Mouse (Mus musculus): ENCODE measurements around the gene Efhd1. TPM values are rescaled to one million over a fixed set of nuclear protein-coding genes. Genes with fewer than 3 reads are reported as not detected.

Gene Efhd1
- 1 to 10 TPM; 3.7 to 7.4 TPM for total RNA-seq (2021)
- long read RNA-seq, experiment 1, partial matches to known transcripts = 0 of 4 reads
- long read RNA-seq, experiment 1, other reads (novel, unspliced or antisense) = 0 of 4 reads
- long read RNA-seq, experiment 2, partial matches to known transcripts = 0 of 2 reads
- long read RNA-seq, experiment 2, other reads (novel, unspliced or antisense) = 1 of 2 reads

- DNase-seq = peak; percentile 74
- H3K4me3 ChIP-seq = peak within 1 kb of the TSS; percentile 83
- TF ChIP-seq CTCF (IDR thresholded peaks at IDR 0.05) = no peak
- H3K27ac ChIP-seq = peak within 1 kb of the TSS; percentile 72
- intact Hi-C loops (cut with DNase I) = no loop called here
These were observed at the start of gene Efhd1 for GRCm38 (mm10) chr1:87264134-87265006. Efhd1 (plus strand) TSS chr1:87264363.

DNA sequence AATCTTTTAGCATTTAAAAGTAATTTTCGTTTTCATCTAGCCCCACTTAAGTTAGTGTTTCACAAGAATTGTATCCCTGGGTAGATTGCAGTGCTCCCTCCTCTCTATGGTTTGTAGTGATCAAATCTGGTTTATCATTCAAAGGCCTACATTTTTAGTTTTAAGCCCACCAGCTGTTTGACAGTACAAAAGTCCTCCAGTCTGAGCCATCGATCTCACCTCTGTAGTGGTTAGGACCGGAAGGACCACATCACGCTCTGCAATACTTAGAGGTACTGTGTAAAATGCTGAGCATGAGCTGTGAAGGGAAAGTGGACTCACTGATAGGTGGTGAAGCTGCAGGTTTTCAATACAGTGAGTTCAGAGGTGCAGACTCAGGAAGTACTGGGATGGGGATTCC lies 49.4 kb upstream of the Efhd1 start:
- no peak for DNase-seq
- Histone ChIP-seq H3K27ac (peak overlapping the region; percentile 97), H3K4me3 (peak overlapping the region; percentile 75)
- intact Hi-C loops (cut with DNase I) = no loop called here
- no peak for TF ChIP-seq CTCF (IDR thresholded peaks at IDR 0.05)

DNA sequence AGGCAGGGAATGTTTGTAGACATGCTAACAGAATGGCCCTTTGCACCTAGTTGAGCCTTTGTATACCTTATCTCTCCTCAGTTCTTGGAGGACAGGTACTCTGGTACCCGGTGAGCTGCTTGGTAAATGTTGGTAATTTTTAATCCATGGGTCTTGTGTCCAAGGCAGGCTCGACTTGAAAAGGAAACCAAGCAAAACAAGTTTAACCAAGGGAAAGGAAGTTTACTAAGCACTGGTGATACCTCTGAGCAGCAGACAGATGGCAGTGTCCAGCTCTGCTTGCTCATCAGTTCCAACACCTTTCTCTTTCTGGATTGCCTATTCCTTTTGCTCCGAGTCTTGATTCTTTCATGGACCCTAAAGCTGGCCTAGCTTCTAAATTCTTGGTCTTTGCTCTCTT lies 46.2 kb upstream of the Efhd1 start:
- Histone ChIP-seq H3K27ac (peak overlapping the region; percentile 33; the same call in 1 of the 2 replicates), H3K4me3 (no peak overlapping the region)
- intact Hi-C loops (cut with DNase I) = no loop called here
- TF ChIP-seq CTCF (IDR thresholded peaks at IDR 0.05) = peak; percentile 65
- no peak for DNase-seq

DNA sequence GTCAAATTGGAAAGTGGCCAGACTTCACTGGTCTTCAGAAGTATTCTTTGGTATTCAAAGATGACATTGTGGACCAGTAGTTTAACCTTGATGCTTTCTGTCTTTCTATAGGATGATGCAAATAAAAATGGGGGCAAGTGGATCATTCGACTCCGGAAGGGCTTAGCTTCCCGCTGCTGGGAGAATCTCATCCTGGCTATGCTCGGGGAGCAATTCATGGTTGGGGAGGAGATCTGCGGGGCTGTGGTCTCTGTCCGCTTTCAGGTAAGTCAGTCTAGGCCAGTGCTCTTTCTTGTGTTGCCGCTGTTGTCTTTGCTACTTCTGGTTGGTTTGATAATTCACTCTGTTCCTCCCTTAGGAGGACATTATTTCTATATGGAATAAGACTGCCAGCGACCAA lies 38.4 kb upstream of the Efhd1 start:
- no peak for DNase-seq
- Histone ChIP-seq H3K4me3 (no peak overlapping the region), H3K27ac (no peak overlapping the region)
- intact Hi-C loops (cut with DNase I) = no loop called here
- TF ChIP-seq CTCF (IDR thresholded peaks at IDR 0.05) = no peak

- intact Hi-C loops (cut with DNase I) = no loop called here
- H3K27ac ChIP-seq = peak overlapping the region; percentile 79
- no peak for DNase-seq
- no peak for TF ChIP-seq CTCF (IDR thresholded peaks at IDR 0.05)
- no peak overlapping the region for H3K4me3 ChIP-seq
These were observed 37.6 kb upstream of the Efhd1 start for GRCm38 (mm10) chr1:87226409-87227159.

- no peak overlapping the region for H3K4me3 ChIP-seq
- no peak for TF ChIP-seq CTCF (IDR thresholded peaks at IDR 0.05)
- peak overlapping the region; percentile 79 for H3K27ac ChIP-seq
- peak; percentile 85 for DNase-seq
- intact Hi-C loops (cut with DNase I) = no loop called here
These were observed 37.0 kb upstream of the Efhd1 start for GRCm38 (mm10) chr1:87227160-87227550.

- TF ChIP-seq CTCF (IDR thresholded peaks at IDR 0.05) = no peak
- no peak overlapping the region for H3K4me3 ChIP-seq
- no peak overlapping the region for H3K27ac ChIP-seq
These were observed 33.6 kb upstream of the Efhd1 start for GRCm38 (mm10) chr1:87230606-87231005.

DNA sequence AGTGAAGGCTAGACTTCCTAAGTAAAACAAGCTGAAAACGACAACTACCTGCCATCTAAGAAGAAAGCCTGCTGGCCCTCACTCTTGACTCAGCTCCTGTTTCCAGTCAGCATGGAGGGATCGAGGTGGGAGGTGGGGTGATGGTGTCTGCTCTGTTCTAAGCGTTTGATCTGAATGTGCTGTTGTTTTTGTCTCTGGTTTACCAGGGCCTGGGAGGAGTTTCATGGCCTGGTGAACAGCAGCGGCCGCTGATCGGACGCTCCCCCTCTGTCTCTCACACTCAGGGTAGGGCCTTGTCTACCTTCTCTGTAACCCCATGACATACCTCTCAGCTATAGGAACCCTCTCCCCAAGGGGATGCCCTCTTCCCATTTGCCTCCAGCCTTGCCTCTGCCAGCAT lies 32.0 kb upstream of the Efhd1 start:
- DNase-seq = no peak
- no peak overlapping the region for H3K4me3 ChIP-seq
- intact Hi-C loops (cut with DNase I) = no loop called here
- H3K27ac ChIP-seq = no peak overlapping the region
- TF ChIP-seq CTCF (IDR thresholded peaks at IDR 0.05) = no peak

More at GRCm38 (mm10) chr1:87230606-87231005, 33.6 kb upstream of the Efhd1 start:
- intact Hi-C loops (cut with DNase I) = no loop called here
- no peak for DNase-seq

DNA sequence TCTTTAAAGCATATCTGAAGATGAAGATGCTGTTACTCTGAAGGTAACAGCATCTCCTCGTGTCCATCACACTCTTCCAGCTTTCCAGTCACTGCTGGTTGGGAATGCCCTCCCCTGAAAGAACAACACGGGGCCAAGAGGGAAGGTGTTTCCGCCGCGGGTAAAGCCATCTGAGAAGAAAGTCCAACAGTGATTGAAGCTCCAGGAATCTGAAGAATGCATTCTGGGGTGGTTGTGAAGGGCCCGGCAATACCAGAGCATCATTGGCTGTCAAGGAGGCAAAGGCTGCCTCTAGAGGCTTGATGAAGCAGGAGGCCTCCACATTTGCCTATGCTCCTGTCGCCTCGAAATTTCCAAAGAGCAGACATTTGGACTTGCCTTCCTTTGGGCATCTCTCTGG lies 25.1 kb upstream of the Efhd1 start:
- no peak for TF ChIP-seq CTCF (IDR thresholded peaks at IDR 0.05)
- DNase-seq = no peak
- intact Hi-C loops (cut with DNase I) = no loop called here
- no peak overlapping the region for H3K4me3 ChIP-seq
- H3K27ac ChIP-seq = no peak overlapping the region

GRCm38 (mm10) chr1:87243021-87243420 lies 21.1 kb upstream of the Efhd1 start:
- Histone ChIP-seq H3K27ac (no peak overlapping the region), H3K4me3 (no peak overlapping the region)
- intact Hi-C loops (cut with DNase I) = loop anchor here (10.0 kb wide), 1 partner anchor 112 kb away; no protein-coding TSS in a partner anchor
- DNase-seq = no peak
- no peak for TF ChIP-seq CTCF (IDR thresholded peaks at IDR 0.05)

DNA sequence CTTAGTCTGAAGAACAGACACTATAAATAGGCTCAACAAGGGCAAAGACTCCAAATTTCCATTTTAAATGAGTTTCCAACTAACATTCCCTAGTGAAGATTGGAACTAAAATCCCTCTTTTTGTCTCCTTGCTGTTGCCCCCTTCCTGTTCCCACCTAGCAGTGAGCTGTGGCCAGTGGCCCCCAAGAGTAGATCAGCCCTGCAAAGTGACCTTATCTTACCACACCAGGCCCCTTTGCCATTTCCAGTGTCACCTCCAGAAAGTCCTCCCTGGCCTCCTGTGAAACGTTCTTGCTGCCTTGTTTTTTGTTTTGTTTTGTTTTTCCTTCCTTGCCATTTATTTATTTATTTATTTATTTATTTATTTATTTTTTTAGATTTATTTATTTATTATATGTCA lies 18.7 kb upstream of the Efhd1 start:
- no peak overlapping the region for H3K27ac ChIP-seq
- H3K4me3 ChIP-seq = no peak overlapping the region
- intact Hi-C loops (cut with DNase I) = loop anchor here (10.0 kb wide), 1 partner anchor 109 kb away; no protein-coding TSS in a partner anchor
- no peak for TF ChIP-seq CTCF (IDR thresholded peaks at IDR 0.05)
- DNase-seq = no peak

DNA sequence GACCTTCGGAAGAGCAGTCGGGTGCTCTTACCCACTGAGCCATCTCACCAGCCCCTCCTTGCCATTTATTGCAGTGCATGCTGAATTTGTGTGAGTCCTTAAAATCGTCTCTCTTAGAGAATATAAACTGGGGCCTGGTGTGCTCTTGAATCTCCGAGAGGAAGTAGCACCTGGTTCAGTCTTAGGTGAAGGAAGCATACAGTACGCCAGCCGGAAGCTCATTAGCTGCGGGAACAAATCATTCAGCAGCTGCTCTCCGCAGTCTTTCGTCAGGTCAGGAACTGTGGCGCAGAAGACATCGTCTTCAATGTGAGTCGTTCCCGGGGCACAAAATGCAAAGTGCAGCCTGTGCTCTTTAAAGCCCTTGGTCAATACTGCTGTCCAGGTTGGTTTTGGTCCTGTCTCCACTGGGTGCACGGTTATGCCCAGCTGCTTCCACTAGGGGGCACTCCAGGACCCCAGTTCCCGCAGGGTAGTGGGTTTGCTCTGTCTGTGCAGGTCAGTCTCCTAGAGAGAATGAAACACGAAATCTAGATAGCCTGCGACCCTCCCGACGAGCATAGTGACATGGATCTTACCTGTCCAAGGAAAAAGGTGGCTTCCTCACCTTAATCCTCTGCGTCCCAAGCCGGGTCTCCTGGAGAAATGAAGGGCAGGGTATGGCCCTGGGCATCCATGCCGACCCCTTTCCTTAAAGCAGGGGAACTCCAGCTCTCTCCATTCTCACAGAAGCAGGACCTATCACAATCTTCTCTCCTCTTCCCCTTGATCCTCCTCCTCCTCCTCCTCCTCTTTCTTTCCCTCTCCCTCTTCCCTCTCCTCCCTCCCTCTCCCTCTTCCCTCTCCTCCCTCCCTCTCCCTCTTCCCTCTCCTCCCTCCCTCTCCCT lies 18.0 kb upstream of the Efhd1 start:
- DNase-seq = peak; percentile 83
- intact Hi-C loops (cut with DNase I) = loop anchor here (2.0 to 10.0 kb wide), 2 partner anchors 47 to 109 kb away; no protein-coding TSS in a partner anchor
- Histone ChIP-seq H3K4me3 (no peak overlapping the region), H3K27ac (no peak overlapping the region)
- no peak; the same call in 1 of the 2 replicates for TF ChIP-seq CTCF (IDR thresholded peaks at IDR 0.05)

All from gastrocnemius, adult 2 months (tissue).